Mouse (Mus musculus) gastrocnemius, adult 2 months (tissue): ENCODE results near the gene Ndufb4. TPM values are rescaled to one million over a fixed set of nuclear protein-coding genes. Genes with fewer than 3 reads are reported as not detected.
"Not testable (repeated sequence)": the region's sequence is repeated elsewhere in the genome, so short reads cannot be mapped to it uniquely, and the experiment has no call there.

ENCODE experiments used
- DNase-seq: peaks from one replicate; pipeline ENCODE4 v3.0.0; 2022
- H3K27ac ChIP-seq: fragments of 200-600 bp; 2 replicates; pipeline ENCODE4 v1.8.1; 2022; ENCODE audit warnings: mild to moderate bottlenecking
- H3K4me3 ChIP-seq: fragments of 200-600 bp; 2 replicates; pipeline ENCODE4 v1.8.1; 2022; ENCODE audit warnings: mild to moderate bottlenecking, moderate library complexity
- CTCF ChIP-seq: fragments of 200-600 bp; IDR thresholded peaks from 2 replicates; pipeline ENCODE4 v1.8.1; 2022; ENCODE audit warnings: antibody characterized with exemption, mild to moderate bottlenecking, moderate library complexity
- intact Hi-C: fragments of 180-260 bp; cut with DNase I; formaldehyde crosslinking; loops from one replicate; pipeline ENCODE4 v1.15.1; 2025
- total RNA-seq, 2 experiments: library from RNA; stranded (reverse); gene quantifications; 2 replicates each; pipeline ENCODE4 v1.2.3; 2021

Ndufb4 gene
- total RNA-seq, 2 experiments from 2014 or later, result 191 to 246 TPM

DNA sequence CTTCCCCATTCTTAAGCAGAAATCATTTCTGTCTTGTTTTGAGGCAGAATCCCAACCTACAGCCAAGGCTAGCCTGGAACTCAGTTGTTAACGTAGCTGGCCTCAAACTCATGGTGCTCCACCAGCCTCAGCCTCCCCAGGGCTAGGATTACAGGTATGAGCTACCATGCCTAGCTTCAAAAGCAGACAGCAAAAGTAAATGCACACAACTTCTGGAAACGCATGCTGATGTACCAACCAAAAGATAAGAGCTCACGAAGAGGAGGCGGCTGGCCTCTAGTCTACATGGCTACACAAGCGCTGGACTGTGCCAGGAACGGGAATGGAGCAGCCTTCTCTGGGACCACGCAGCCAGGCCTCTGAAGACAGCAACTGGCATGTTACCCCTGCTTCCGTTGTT, 6.3 kb downstream of the Ndufb4 start:
- no peak overlapping the region for H3K27ac ChIP-seq
- intact Hi-C loops, result no loop called here
- no peak for TF ChIP-seq CTCF
- no peak for DNase-seq
- H3K4me3 ChIP-seq, result no peak overlapping the region

DNA sequence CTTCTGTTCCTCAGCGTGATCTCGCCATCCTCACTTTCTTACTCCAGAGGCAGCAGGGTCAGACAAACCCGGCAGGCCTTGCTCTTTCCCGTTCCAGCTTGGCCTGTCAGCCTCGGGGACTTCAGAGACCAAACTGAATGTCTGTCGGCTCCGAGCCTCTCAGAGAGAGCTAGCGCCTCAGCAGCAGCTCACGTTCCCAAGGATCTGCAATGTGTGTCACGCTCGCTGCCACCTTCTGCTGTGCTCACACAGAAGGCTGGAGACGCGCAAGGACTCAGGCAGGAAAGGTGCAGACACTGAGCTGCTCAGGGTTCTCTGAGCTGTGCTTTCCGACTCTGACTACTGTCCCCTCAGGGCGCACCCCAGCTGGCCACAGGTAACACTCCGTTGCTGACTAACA, 7.2 kb downstream of the Ndufb4 start:
- TF ChIP-seq CTCF, result no peak
- Histone ChIP-seq H3K27ac (no peak overlapping the region), H3K4me3 (no peak overlapping the region)
- no peak for DNase-seq
- intact Hi-C loops, result no loop called here

- Histone ChIP-seq H3K27ac (no peak overlapping the region), H3K4me3 (no peak overlapping the region)
- no peak for DNase-seq
- intact Hi-C loops, result no loop called here
- TF ChIP-seq CTCF, result no peak
Measured at GRCm38 (mm10) chr16:37645799-37646198, 8.5 kb downstream of the Ndufb4 start.

GRCm38 (mm10) chr16:37645211-37645610, 9.0 kb downstream of the Ndufb4 start:
- no peak for TF ChIP-seq CTCF
- intact Hi-C loops, result no loop called here
- no peak overlapping the region for H3K4me3 ChIP-seq
- DNase-seq, result no peak
- no peak overlapping the region for H3K27ac ChIP-seq

DNA sequence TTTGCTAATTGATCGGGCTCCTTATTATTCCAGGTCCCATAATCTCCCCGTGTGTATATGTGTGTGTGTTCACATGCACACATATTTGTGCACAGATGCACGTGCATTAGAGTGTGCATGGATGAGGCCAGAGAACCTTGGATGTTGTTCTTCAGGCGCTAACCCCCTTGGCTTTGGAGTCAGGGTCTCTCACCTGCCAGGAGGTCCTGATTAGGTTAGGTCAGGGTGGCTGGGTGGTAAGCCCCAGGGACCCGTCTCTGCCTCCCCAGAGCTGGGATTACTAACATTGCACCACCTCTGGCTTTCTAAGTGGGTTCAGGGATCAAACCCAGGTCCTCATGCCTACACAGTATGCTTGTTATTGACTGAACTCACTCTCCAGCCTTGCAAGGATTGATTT, 9.8 kb downstream of the Ndufb4 start:
- H3K27ac ChIP-seq, result no peak overlapping the region
- no peak for TF ChIP-seq CTCF
- no peak for DNase-seq

GRCm38 (mm10) chr16:37640522-37640921, 13.7 kb downstream of the Ndufb4 start:
- not testable (repeated sequence) for H3K27ac ChIP-seq, DNase-seq, H3K4me3 ChIP-seq
- intact Hi-C loops, result loop anchor here (2.0 kb wide), 1 partner anchor 26 kb away; no protein-coding TSS in a partner anchor

More for the DNA sequence above, 9.8 kb downstream of the Ndufb4 start:
- no peak overlapping the region for H3K4me3 ChIP-seq
- intact Hi-C loops, result no loop called here

DNA sequence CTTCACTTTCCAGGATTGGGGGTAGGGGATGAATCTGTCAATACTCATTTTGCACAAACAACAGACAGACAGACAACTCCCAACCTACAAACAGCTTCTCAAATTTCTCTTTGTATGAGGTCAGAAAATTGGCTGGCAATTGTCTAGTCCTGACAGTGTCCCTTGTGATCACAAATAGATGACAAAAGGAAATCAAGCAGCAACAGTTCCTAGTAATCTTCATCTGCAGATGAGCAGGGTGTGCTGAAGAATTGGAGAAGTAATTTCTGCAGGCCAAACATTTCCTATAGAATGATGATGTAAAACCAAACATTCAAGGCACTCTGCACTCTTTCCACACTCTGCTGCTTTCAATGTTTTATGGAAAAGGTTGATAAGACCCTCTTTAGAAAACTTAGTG, 16.5 kb downstream of the Ndufb4 start:
- no peak for DNase-seq
- no peak overlapping the region for H3K27ac ChIP-seq
- H3K4me3 ChIP-seq, result no peak overlapping the region
- no peak for TF ChIP-seq CTCF
- intact Hi-C loops, result no loop called here

GRCm38 (mm10) chr16:37636107-37636506, 18.1 kb downstream of the Ndufb4 start:
- H3K27ac ChIP-seq, result no peak overlapping the region
- H3K4me3 ChIP-seq, result no peak overlapping the region
- peak; percentile 59 for DNase-seq
- TF ChIP-seq CTCF, result peak; percentile 67
- intact Hi-C loops, result no loop called here

- intact Hi-C loops, result no loop called here
- no peak for DNase-seq
- no peak overlapping the region for H3K27ac ChIP-seq
- no peak for TF ChIP-seq CTCF
- no peak overlapping the region for H3K4me3 ChIP-seq
Measured at GRCm38 (mm10) chr16:37635095-37635494, 19.2 kb downstream of the Ndufb4 start.

GRCm38 (mm10) chr16:37634578-37634977, 19.7 kb downstream of the Ndufb4 start:
- intact Hi-C loops, result no loop called here
- no peak for TF ChIP-seq CTCF
- Histone ChIP-seq H3K4me3 (no peak overlapping the region), H3K27ac (no peak overlapping the region)
- DNase-seq, result no peak

DNA sequence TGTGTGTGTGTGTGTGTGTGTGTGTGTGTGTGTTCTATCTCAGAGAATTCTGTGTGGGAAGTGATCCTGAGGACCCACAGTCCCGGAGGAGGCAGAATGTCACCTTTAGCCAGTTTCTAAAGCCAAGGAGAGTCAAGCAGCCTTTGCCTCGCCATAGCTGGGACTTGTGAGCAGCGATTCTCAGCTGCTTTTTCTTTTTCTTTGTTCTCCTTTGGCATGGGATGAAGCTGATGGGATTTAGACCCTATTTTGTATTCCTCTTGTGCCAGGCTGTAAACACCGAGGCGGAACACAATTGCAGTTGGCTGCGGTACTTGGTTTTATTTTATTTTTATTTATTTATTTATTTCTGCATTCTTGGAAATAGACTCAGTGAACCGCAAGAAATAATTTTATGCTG, 25.2 kb downstream of the Ndufb4 start:
- no peak overlapping the region for H3K27ac ChIP-seq
- no peak for TF ChIP-seq CTCF
- no peak for DNase-seq
- intact Hi-C loops, result no loop called here
- H3K4me3 ChIP-seq, result no peak overlapping the region

- Histone ChIP-seq H3K27ac (no peak overlapping the region), H3K4me3 (no peak overlapping the region)
- TF ChIP-seq CTCF, result no peak
- intact Hi-C loops, result no loop called here
- no peak for DNase-seq
Measured at GRCm38 (mm10) chr16:37628336-37628735, 25.9 kb downstream of the Ndufb4 start.

DNA sequence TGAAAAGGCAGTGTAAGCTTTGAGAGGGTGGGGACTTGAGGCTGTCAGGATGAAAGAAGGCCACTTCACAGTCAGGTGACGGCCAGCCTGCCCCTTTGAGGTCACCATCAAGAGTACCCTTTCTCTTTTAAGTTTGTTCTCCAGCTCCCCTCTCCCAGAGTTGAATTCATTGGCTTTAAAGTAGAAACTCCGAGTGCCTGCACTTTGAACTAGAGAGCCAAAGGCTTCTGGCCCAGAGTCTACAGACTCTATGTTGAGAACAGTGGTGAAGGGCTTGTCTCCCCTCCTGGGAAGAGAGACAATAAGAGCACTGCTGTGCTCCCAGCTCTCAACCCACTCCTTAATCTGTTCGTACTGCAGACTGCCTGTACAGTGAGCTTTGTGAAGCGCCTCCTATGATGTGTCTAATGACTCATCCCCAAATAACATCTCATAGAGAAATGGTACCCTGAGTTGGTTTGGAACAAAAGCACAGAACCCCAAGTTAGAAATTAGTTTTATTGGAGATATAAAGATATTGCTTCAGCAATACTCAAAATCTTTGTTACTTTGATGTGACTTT, 27.8 kb downstream of the Ndufb4 start:
- TF ChIP-seq CTCF, result no peak
- Histone ChIP-seq H3K27ac (no peak overlapping the region), H3K4me3 (no peak overlapping the region)
- DNase-seq, result no peak
- intact Hi-C loops, result no loop called here

- intact Hi-C loops, result no loop called here
- H3K4me3 ChIP-seq, result no peak overlapping the region
- no peak overlapping the region for H3K27ac ChIP-seq
- no peak for TF ChIP-seq CTCF
- DNase-seq, result no peak
Measured at GRCm38 (mm10) chr16:37622919-37623318, 31.3 kb downstream of the Ndufb4 start.
